Mouse (Mus musculus) forebrain, embryonic 12.5 days (tissue): ENCODE results near the gene Hmcn2. TPM values are rescaled to one million over a fixed set of nuclear protein-coding genes. Genes with fewer than 3 reads are reported as not detected.

Source experiments
- ATAC-seq: fragments of 200-750 bp; cut with Nextera tagmentation; 2 replicates; pipeline ENCODE4 v1.8.0; 2017; ENCODE audit warnings: moderate TSS enrichment; ENCODE audit not compliant: low FRiP score
- H3K27ac ChIP-seq: fragments of 300-500 bp; sonication (generic); 2 replicates; pipeline ENCODE4 v1.5.1; 2016; ENCODE audit warnings: mild to moderate bottlenecking
- H3K27me3 ChIP-seq: fragments of 300-500 bp; sonication (generic); 2 replicates; pipeline ENCODE4 v1.6.1; 2016; ENCODE audit warnings: mild to moderate bottlenecking
- H3K36me3 ChIP-seq: fragments of 300-500 bp; sonication (generic); replicated peaks from 2 replicates; pipeline ENCODE4 v1.6.1; 2016; ENCODE audit warnings: mild to moderate bottlenecking
- H3K4me1 ChIP-seq: fragments of 300-500 bp; sonication (generic); 2 replicates; pipeline ENCODE4 v1.6.1; 2016
- H3K4me2 ChIP-seq: fragments of 300-500 bp; sonication (generic); 2 replicates; pipeline ENCODE4 v1.6.1; 2016; ENCODE audit warnings: mild to moderate bottlenecking, moderate library complexity
- H3K4me3 ChIP-seq: fragments of 300-500 bp; sonication (generic); replicated peaks from 2 replicates; pipeline ENCODE4 v1.5.1; 2016; ENCODE audit warnings: mild to moderate bottlenecking
- H3K9ac ChIP-seq: fragments of 300-500 bp; sonication (generic); 2 replicates; pipeline ENCODE4 v1.6.1; 2016; ENCODE audit warnings: mild to moderate bottlenecking
- H3K9me3 ChIP-seq: fragments of 300-500 bp; sonication (generic); 2 replicates; pipeline ENCODE4 v1.6.1; 2016
- WGBS: fragments of 180-500 bp; shearing (Covaris S2); methylation state at CpG from one replicate; pipeline ENCODE4 v1.1.7; 2016; 5-methylcytosine and 5-hydroxymethylcytosine counted together
- polyA plus RNA-seq: library from polyadenylated mRNA; unstranded; fragments of >200 nt; fragmentation: Nextera tagmentation; extraction: Ambion mirVana; gene quantifications from 2 replicates; pipeline ENCODE4 v1.2.1, GENCODE M21; 2016

Gene Hmcn2
- polyA plus RNA-seq, 1 experiment from 2014 or later, result 0.08 TPM

- ATAC-seq, result no peak
- Histone ChIP-seq H3K9ac (no peak overlapping the region), H3K4me1 (peaks cover 35% of the 10 kb centered on the region), H3K4me2 (no peak overlapping the region), H3K27ac (no peak overlapping the region), H3K9me3 (no peaks in the 10 kb centered on the region), H3K27me3 (peaks cover 13% of the 10 kb centered on the region; the same call in 1 of the 2 replicates), H3K4me3 (no peak overlapping the region), H3K36me3 (no peaks in the 10 kb centered on the region)
- WGBS, result 30% methylated on average over 3 of the region's 3 CpGs
Measured at GRCm38 (mm10) chr2:31450661-31451060, 136.4 kb downstream of the Hmcn2 start.

DNA sequence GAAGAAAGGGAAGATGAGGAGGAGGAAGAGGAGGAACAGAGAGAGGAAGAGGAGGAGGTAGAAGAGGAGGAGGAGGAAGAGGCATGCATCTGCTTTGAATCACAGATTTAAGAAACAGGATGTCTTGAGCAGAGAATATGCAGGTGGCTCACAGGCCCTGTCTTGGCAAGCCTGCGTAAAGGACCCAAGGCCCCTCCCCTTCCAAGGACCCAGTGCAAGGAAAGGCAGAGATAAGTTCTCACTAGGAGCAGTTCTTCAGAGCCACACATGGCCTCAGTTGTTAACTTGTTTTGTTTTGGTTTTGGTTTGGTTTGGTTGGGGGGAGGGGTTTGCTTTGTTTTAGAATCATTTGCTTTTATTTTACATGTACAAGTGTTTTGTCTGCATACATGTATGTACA, 137.3 kb downstream of the Hmcn2 start:
- peaks cover 13% of the 10 kb centered on the region; the same call in 1 of the 2 replicates for H3K27me3 ChIP-seq
- no peaks in the 10 kb centered on the region for H3K9me3 ChIP-seq
- 83% methylated on average over 1 of the region's 1 CpGs for WGBS
- H3K4me1 ChIP-seq, result peaks cover 31% of the 10 kb centered on the region
- H3K27ac ChIP-seq, result no peak overlapping the region
- no peaks in the 10 kb centered on the region for H3K36me3 ChIP-seq
- H3K4me2 ChIP-seq, result no peak overlapping the region
- H3K4me3 ChIP-seq, result no peak overlapping the region
- no peak overlapping the region for H3K9ac ChIP-seq
- ATAC-seq, result no peak

- Histone ChIP-seq H3K4me1 (peaks cover 30% of the 10 kb centered on the region), H3K9me3 (no peaks in the 10 kb centered on the region), H3K9ac (no peak overlapping the region), H3K4me3 (no peak overlapping the region), H3K27me3 (peaks cover 21% of the 10 kb centered on the region), H3K36me3 (no peaks in the 10 kb centered on the region), H3K4me2 (no peak overlapping the region), H3K27ac (no peak overlapping the region)
- 84% methylated on average over 13 of the region's 13 CpGs for whole genome bisulfite sequencing
- ATAC-seq, result no peak
Measured at GRCm38 (mm10) chr2:31453011-31453410, 138.8 kb downstream of the Hmcn2 start.

- Histone ChIP-seq H3K27me3 (peaks cover 28% of the 10 kb centered on the region), H3K4me2 (no peak overlapping the region), H3K4me1 (peaks cover 28% of the 10 kb centered on the region)
Measured at GRCm38 (mm10) chr2:31453559-31454177, 139.5 kb downstream of the Hmcn2 start.

GRCm38 (mm10) chr2:31454280-31454679, 140.1 kb downstream of the Hmcn2 start:
- H3K36me3 ChIP-seq, result no peaks in the 10 kb centered on the region
- peaks cover 22% of the 10 kb centered on the region for H3K4me1 ChIP-seq
- H3K9ac ChIP-seq, result no peak overlapping the region
- WGBS, result 78% methylated on average over 8 of the region's 8 CpGs
- no peak for ATAC-seq
- H3K4me3 ChIP-seq, result no peak overlapping the region
- H3K9me3 ChIP-seq, result no peaks in the 10 kb centered on the region
- H3K27ac ChIP-seq, result no peak overlapping the region
- H3K4me2 ChIP-seq, result no peak overlapping the region
- H3K27me3 ChIP-seq, result peaks cover 34% of the 10 kb centered on the region

More at GRCm38 (mm10) chr2:31453559-31454177, 139.5 kb downstream of the Hmcn2 start:
- Histone ChIP-seq H3K4me3 (no peak overlapping the region), H3K36me3 (no peaks in the 10 kb centered on the region), H3K9ac (no peak overlapping the region), H3K27ac (no peak overlapping the region), H3K9me3 (no peaks in the 10 kb centered on the region)
- 38% methylated on average over 11 of the region's 11 CpGs for WGBS
- ATAC-seq, result no peak

- Histone ChIP-seq H3K9ac (no peak overlapping the region), H3K9me3 (no peaks in the 10 kb centered on the region), H3K4me1 (peaks cover 16% of the 10 kb centered on the region), H3K4me3 (no peak overlapping the region), H3K27me3 (peaks cover 45% of the 10 kb centered on the region), H3K27ac (no peak overlapping the region), H3K36me3 (no peaks in the 10 kb centered on the region), H3K4me2 (no peak overlapping the region)
- no peak for ATAC-seq
- WGBS, result 87% methylated on average over 7 of the region's 7 CpGs
Measured at GRCm38 (mm10) chr2:31455418-31455817, 141.2 kb downstream of the Hmcn2 start.

DNA sequence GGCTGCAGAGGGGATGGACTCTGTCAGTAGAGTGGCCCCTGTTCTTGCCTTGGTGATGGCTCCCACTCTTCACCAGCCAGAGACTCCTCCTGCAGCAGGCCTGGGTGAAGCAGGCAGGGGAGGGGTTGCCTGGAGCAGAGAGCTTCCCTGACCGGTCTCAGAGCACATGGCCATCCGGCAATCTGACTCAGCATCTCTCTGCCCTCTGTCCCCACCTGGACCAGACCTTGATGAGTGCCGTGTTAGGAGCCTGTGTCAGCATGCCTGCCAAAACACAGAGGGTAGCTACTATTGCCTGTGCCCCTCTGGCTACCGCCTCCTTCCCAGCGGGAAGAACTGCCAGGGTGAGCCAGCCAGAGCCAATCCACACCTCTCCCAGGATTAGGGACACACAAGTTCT, 144.2 kb downstream of the Hmcn2 start:
- 55% methylated on average over 5 of the region's 5 CpGs for WGBS
- H3K27me3 ChIP-seq, result peaks cover 62% of the 10 kb centered on the region

DNA sequence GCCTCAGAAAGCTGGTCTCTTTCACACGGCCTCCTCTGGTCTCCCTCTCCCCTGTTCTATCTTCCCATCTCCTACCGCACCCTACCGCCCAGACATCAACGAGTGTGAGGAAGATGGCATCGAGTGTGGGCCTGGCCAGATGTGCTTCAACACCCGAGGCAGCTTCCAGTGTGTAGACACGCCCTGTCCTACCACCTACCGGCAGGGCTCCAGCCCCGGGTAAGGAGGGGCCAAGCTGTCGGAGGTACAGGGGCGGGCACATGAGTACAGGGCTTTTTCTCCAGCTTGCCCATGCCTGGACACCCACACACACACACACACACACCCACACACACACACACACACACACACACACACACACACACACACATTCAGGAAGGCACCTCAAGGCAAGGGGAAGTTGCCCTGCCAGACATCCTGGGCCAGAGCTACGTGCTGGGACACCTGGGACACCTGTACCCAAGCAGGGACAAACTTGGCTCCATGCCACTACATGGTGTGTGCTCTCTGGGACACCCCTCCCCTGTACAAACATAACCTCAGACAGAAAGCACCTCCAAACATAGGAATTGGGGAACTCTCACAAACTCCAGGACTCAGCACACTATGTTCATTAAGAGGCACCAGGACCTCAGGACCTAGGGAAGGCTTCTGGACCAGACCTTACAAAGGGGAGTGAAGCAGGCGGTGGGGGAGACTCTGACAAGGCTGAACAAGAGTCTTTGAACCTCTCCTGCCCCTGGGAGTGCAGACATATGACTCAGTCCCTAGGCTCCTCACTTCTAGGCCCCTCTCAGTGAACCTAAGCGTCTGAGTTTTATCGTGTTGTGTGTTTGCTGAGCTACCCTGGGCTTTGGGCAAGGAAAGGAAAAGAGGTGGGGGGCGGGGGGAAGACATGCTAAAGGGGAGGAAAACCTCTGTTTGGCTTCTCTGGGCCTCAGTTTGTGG, 145.0 kb downstream of the Hmcn2 start:
- H3K27me3 ChIP-seq, result peaks cover 65% of the 10 kb centered on the region
- WGBS, result 45% methylated on average over 16 of the region's 16 CpGs
- no peaks in the 10 kb centered on the region for H3K9me3 ChIP-seq
- no peak overlapping the region for H3K4me3 ChIP-seq
- H3K4me2 ChIP-seq, result peak overlapping the region; percentile 61
- H3K36me3 ChIP-seq, result no peaks in the 10 kb centered on the region
- no peak for ATAC-seq
- no peak overlapping the region for H3K27ac ChIP-seq
- H3K9ac ChIP-seq, result no peak overlapping the region
- peaks cover 6% of the 10 kb centered on the region; the same call in 1 of the 2 replicates for H3K4me1 ChIP-seq

More for the DNA sequence above, 144.2 kb downstream of the Hmcn2 start:
- Histone ChIP-seq H3K36me3 (no peaks in the 10 kb centered on the region), H3K4me2 (no peak overlapping the region), H3K9ac (no peak overlapping the region), H3K4me1 (peaks cover 9% of the 10 kb centered on the region), H3K9me3 (no peaks in the 10 kb centered on the region), H3K4me3 (no peak overlapping the region), H3K27ac (no peak overlapping the region)
- no peak for ATAC-seq

DNA sequence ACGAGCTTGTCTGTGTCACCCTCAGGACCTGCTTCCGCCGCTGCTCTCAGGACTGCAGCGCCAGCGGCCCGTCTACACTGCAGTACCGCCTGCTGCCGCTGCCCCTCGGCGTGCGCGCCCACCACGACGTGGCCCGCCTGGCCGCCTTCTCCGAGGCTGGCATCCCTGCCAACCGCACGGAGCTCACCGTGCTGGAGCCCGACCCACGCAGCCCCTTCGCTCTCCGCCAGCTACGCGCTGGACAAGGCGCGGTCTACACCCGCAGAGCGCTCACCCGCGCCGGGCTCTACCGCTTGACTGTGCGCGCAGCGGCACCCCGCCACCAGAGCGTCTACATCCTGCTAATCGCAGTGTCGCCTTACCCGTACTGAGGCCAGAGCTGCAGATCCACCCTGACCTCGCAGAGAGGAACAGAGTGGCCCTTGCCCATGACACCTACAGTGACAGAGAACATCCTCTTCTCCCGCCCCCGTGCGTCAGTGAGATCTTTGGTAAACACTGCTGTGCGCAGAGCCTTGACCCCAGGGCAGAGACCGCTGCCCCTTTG, 145.9 kb downstream of the Hmcn2 start:
- Histone ChIP-seq H3K9me3 (no peaks in the 10 kb centered on the region), H3K27me3 (peaks cover 74% of the 10 kb centered on the region), H3K27ac (no peak overlapping the region), H3K4me3 (peak overlapping the region; percentile 38), H3K36me3 (no peaks in the 10 kb centered on the region), H3K4me1 (peaks cover 6% of the 10 kb centered on the region; the same call in 1 of the 2 replicates), H3K9ac (peak overlapping the region; percentile 44), H3K4me2 (peak overlapping the region; percentile 61)
- ATAC-seq, result peak; percentile 36; the same call in 1 of the 2 replicates
- under 1% methylated on average over 47 of the region's 48 CpGs for WGBS

DNA sequence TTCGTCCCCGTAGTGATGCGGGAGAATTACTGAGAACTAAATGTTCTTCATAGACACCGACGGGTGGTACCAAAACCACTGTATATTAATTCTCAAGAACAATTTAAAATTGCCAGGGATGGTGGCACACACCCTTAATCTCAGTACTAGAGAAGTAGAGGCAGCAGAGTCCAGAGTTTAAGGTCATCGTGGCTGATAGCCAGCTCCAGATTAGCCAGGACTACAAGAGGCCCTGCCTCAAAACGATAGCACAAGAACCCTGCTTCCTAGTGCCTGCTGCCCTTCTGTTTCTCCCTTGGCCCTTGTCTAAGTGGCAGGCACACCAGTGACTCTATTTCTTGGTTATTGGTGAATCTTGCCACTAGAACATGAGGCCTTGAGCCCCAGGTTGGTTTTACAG, 146.7 kb downstream of the Hmcn2 start:
- H3K36me3 ChIP-seq, result no peaks in the 10 kb centered on the region

DNA sequence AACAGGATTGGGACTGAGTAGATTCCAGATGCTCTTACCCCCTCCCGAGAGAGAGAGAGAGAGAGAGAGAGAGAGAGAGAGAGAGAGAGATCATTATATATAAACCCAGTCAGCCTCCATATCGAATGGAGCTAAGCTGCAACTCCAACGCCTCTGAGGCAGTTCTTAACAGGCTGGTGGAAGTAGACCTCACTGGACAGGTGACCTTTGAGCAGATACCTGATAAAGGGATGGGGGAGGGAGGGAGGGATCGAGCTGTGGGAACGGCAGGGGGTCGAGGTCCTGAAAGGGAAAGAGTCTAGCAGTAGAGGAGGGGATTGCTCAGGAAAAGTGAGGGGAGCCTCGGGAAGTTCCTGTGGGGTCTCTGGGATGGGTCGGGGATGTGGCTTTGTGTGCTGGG, 147.8 kb downstream of the Hmcn2 start:
- Histone ChIP-seq H3K27me3 (peaks cover 77% of the 10 kb centered on the region), H3K36me3 (no peaks in the 10 kb centered on the region), H3K9me3 (no peaks in the 10 kb centered on the region), H3K4me2 (no peak overlapping the region), H3K9ac (no peak overlapping the region), H3K27ac (no peak overlapping the region), H3K4me3 (no peak overlapping the region), H3K4me1 (peaks cover 6% of the 10 kb centered on the region; the same call in 1 of the 2 replicates)
- no peak for ATAC-seq
- 30% methylated on average over 8 of the region's 8 CpGs for WGBS

More for the DNA sequence above, 146.7 kb downstream of the Hmcn2 start:
- Histone ChIP-seq H3K27me3 (peaks cover 74% of the 10 kb centered on the region), H3K4me3 (no peak overlapping the region), H3K9ac (no peak overlapping the region), H3K9me3 (no peaks in the 10 kb centered on the region), H3K27ac (no peak overlapping the region), H3K4me1 (peaks cover 6% of the 10 kb centered on the region; the same call in 1 of the 2 replicates), H3K4me2 (no peak overlapping the region)
- ATAC-seq, result no peak
- 84% methylated on average over 7 of the region's 7 CpGs for WGBS

- Histone ChIP-seq H3K27me3 (peaks cover 71% of the 10 kb centered on the region), H3K9ac (no peak overlapping the region), H3K4me1 (peaks cover 6% of the 10 kb centered on the region; the same call in 1 of the 2 replicates), H3K9me3 (no peaks in the 10 kb centered on the region), H3K4me2 (no peak overlapping the region), H3K36me3 (no peaks in the 10 kb centered on the region), H3K27ac (no peak overlapping the region), H3K4me3 (no peak overlapping the region)
- ATAC-seq, result no peak
- WGBS, result 82% methylated on average over 7 of the region's 7 CpGs
Measured at GRCm38 (mm10) chr2:31463253-31463652, 149.0 kb downstream of the Hmcn2 start.
